Mouse (Mus musculus): Measurements from ENCODE around the gene Fsip2.

The Fsip2 gene

DNA sequence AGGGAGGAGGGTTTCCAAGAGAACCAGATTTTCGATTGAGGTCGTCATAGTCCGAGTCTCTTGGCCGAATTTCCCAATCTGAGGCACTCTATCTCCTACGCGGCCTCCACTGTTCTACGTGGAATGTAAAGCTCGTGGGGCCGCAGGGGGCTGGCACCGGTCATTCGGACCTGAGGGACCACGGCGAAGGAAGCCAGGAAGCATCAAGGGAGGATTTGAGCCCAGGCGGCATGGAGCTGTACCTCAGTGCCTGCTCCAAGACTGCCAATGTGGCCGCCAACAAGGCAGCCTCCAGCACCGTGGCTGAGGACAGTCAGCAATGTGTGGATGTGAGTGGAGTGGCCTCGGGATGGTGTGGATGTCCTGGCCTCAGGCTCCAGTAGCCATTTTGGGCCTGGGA lies at the start of gene Fsip2:
Fsip2 (plus strand) TSS at position 163 of the 400 bp plus-strand sequence.
- DNase-seq, result no peak

DNA sequence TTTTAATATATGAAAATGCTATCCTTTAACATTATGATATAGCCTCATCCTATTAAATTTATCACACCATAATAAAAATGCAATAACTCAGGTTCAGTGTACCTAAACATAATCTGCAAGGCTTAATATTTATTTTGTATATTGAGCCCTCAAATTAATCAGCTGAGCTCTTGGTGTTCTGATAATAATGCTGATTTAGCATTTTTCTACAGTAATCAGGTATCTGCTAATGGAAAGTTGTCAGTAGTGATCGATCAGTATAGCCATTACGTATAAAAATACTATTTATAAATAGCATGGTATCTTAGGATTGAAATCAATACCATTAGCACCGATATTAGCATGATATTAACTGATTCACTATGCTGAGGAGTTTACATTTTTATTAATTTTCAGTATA lies 20.0 kb downstream of the Fsip2 start:
- DNase-seq, result no peak

DNA sequence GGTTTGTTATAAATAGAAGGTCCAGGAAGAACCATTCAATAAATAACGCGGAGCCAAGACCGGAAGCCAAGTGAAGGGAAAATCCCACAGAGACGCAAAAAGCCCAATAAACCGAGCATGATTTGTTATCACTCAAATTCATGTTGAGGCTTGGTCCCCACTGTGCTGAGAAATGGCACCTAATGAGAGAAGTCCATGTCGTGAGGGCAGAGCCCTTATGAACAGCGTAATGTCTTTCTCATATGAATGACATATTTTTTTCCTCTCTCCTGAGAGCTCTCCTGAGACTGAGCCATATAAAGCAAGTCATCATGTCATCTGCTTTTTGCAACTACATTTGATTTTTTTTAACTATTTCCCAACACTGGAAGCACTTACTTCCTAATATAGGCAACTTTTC lies 82.4 kb downstream of the Fsip2 start:
- DNase-seq, result peak in 1 of 2 experiments; percentile 3

DNA sequence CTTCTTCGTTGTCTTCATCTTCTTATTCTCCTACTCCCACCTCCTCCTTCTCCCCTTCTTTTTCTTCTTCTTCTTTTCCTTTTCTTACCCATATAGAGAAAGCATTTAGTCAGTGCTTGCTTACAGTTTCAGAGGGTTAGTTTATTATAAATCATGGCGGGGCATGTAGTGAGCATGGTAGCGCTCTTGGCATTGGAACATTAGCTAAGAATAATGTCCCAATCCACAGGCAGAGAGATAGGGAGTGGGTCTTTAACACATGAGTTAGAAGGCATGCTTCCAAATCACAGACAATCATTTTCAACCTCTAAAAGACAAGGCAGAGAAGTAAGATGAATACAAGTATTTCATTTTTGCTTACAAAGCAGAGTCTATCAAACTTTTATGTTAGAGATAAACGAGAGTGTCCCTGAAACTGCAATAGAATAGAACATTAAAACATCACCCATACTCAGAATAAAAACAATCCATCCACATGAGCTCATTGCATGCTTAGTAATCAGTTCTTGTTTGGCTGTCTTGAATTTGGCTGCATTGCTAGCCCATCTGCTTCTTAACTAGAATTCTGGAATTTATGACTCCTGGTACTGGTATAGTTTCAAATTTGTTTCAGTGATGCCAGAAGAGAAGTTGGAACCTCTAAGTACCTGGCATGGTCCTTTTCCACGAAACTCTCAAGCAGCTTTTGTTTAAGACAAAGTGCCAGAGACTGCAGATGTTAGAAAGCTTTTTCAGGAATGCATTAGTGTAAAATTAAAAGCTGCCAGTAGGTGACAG lies 109.7 kb downstream of the Fsip2 start:
- peak; percentile 8 to 64 for DNase-seq
